Comparison of ENCODE assay signal across 19 mouse cellular contexts in the genomic region with DNA sequence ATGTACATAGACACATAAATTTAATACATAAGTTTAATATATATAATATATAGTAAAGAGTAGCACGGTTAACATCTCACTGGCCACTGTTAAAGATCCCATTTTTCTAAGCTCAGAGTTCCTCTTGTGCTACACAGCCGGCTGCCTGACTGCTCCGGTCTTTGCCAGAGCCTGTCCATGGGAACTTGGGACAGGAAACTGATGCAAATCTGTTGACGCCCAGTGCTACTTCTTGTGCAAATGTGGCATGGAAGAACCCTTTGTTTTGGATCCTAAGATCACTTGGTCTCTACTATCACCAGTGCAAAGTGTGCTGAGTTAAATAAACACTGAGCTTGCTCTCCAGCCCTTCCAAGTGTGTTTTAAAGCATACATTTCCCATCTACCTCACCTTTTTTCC. TPM values are rescaled to one million over a fixed set of nuclear protein-coding genes. Genes with fewer than 3 reads are reported as not detected.
DNase-seq lines count a peak whose midpoint lies in the region; ATAC-seq and TF ChIP-seq lines count a peak whose summit lies in the region.
"Had no signal": no experiment of that assay in that cellular context is flagged by ENCODE, and none has a peak within 500 bp of the region (broad histone marks: within the 10 kb centered on the region; RNA-seq: fewer than 3 reads in every experiment).

No protein-coding gene starts in this region.

- no peak overlapping the region for H3K4me3 ChIP-seq in heart, embryonic 12.5 days
- H3K4me3 ChIP-seq in ES-Bruce4 (ENCODE audit: low read depth, low read length), result no peak overlapping the region
- H3K4me3 ChIP-seq in limb, embryonic 10.5 days, result no peak overlapping the region
- H3K4me3 ChIP-seq: embryonic facial prominence, embryonic 12.5 days; heart, embryonic 15.5 days; intestine, embryonic 15.5 days; midbrain, embryonic 13.5 days had no signal

- H3K9me3 ChIP-seq in heart, embryonic 12.5 days (replicated peaks), result peaks cover 2% of the 10 kb centered on the region; the same call in 1 of the 2 replicates
- H3K9me3 ChIP-seq in ES-Bruce4 (replicated peaks; ENCODE audit: control insufficient read depth, insufficient read depth, low read length, poor library complexity, severe bottlenecking), result peaks cover 1% of the 10 kb centered on the region; the same call in 1 of the 2 replicates
- H3K9me3 ChIP-seq in limb, embryonic 10.5 days (replicated peaks), result no peaks in the 10 kb centered on the region
- H3K9me3 ChIP-seq: embryonic facial prominence, embryonic 12.5 days; heart, embryonic 15.5 days; intestine, embryonic 15.5 days; midbrain, embryonic 13.5 days had no signal

- no peak overlapping the region for H3K4me2 ChIP-seq in heart, embryonic 12.5 days
- H3K4me2 ChIP-seq: embryonic facial prominence, embryonic 12.5 days; heart, embryonic 15.5 days; hindbrain, embryonic 14.5 days; intestine, embryonic 15.5 days; liver, embryonic 11.5 days; midbrain, embryonic 13.5 days had no signal

- no peaks in the 10 kb centered on the region for H3K36me3 ChIP-seq in heart, embryonic 12.5 days
- H3K36me3 ChIP-seq in ES-Bruce4 (ENCODE audit: control insufficient read depth, insufficient read depth, low read length, poor library complexity, severe bottlenecking), result no peaks in the 10 kb centered on the region
- H3K36me3 ChIP-seq in limb, embryonic 10.5 days, result no peaks in the 10 kb centered on the region
- H3K36me3 ChIP-seq: embryonic facial prominence, embryonic 12.5 days; heart, embryonic 15.5 days; intestine, embryonic 15.5 days; midbrain, embryonic 13.5 days had no signal

- peak; percentile 38 to 70 for DNase-seq in heart, adult 18-20 months
- DNase-seq in heart, postnatal 36 days, result peak; percentile 5 to 18
- peak; percentile 73 for DNase-seq in lung, postnatal 10 days
- DNase-seq in adrenal gland, postnatal 25 days, result no peak
- no peak for DNase-seq in limb, embryonic 10.5 days (ENCODE audit: low spot score)
- DNase-seq: cerebellum, adult 8-10 months; layer of hippocampus, postnatal 36 days; right cerebral cortex, postnatal 25 days; thymus, postnatal 25 days had no signal

- TF ChIP-seq POLR2A in ES-Bruce4 (IDR thresholded peaks at IDR 0.05; ENCODE audit: insufficient read depth, low read length), result no peak

- no peaks in the 10 kb centered on the region for H3K4me1 ChIP-seq in heart, embryonic 12.5 days (replicated peaks)
- peaks cover 3% of the 10 kb centered on the region for H3K4me1 ChIP-seq in ES-Bruce4 (ENCODE audit: control insufficient read depth, insufficient read depth, low read length)
- H3K4me1 ChIP-seq in limb, embryonic 10.5 days, result no peaks in the 10 kb centered on the region
- H3K4me1 ChIP-seq: embryonic facial prominence, embryonic 12.5 days; heart, embryonic 15.5 days; intestine, embryonic 15.5 days had no signal

- ATAC-seq in heart, embryonic 12.5 days (ENCODE audit: insufficient number of reproducible peaks, low FRiP score), result no peak
- ATAC-seq: forebrain, embryonic 16.5 days; intestine, embryonic 15.5 days; midbrain, embryonic 13.5 days had no signal

- no peaks in the 10 kb centered on the region for H3K27me3 ChIP-seq in heart, embryonic 12.5 days (replicated peaks)
- H3K27me3 ChIP-seq in ES-Bruce4 (ENCODE audit: control insufficient read depth, insufficient read depth, low read length, poor library complexity, severe bottlenecking), result no peaks in the 10 kb centered on the region
- no peaks in the 10 kb centered on the region for H3K27me3 ChIP-seq in limb, embryonic 10.5 days (ENCODE audit: low read depth, poor library complexity, severe bottlenecking)
- H3K27me3 ChIP-seq: CH12.LX; embryonic facial prominence, embryonic 12.5 days; heart, embryonic 15.5 days; intestine, embryonic 15.5 days; midbrain, embryonic 13.5 days had no signal

- TF ChIP-seq CTCF in ES-Bruce4 (IDR thresholded peaks at IDR 0.05; ENCODE audit: low read depth, low read length), result no peak

- WGBS in heart, embryonic 12.5 days, result 62% methylated on average over 4 of the region's 4 CpGs
- WGBS in limb, embryonic 10.5 days, result 88% methylated on average over 4 of the region's 4 CpGs

- peak; percentile 92 for TF ChIP-seq EP300 in ES-Bruce4 (IDR thresholded peaks at IDR 0.05; ENCODE audit: insufficient read depth, low read depth, low read length)

- intact Hi-C loops in heart, postnatal 36 days (cut with DNase I), result no loop called here

- no peak overlapping the region for H3K27ac ChIP-seq in heart, embryonic 12.5 days (ENCODE audit: poor library complexity, severe bottlenecking)
- H3K27ac ChIP-seq in ES-Bruce4 (ENCODE audit: insufficient read depth, low read length), result peak overlapping the region; percentile 75
- no peak overlapping the region for H3K27ac ChIP-seq in limb, embryonic 10.5 days
- H3K27ac ChIP-seq: embryonic facial prominence, embryonic 12.5 days; heart, embryonic 15.5 days; hindbrain, embryonic 14.5 days; intestine, embryonic 15.5 days; midbrain, embryonic 13.5 days had no signal

- H3K9ac ChIP-seq in heart, embryonic 12.5 days, result no peak overlapping the region
- no peak overlapping the region for H3K9ac ChIP-seq in ES-Bruce4 (ENCODE audit: low read depth, poor library complexity, severe bottlenecking)
- H3K9ac ChIP-seq: embryonic facial prominence, embryonic 12.5 days; heart, embryonic 15.5 days; hindbrain, embryonic 14.5 days; intestine, embryonic 15.5 days; midbrain, embryonic 13.5 days had no signal

RNA-seq across cellular contexts. Expression of a gene that starts 29.2 kb away (rescaled TPM):
- total RNA-seq in heart, adult 18-20 months (2021), result under 1 TPM; 0.27 to 0.67 TPM
- 0.49 and 0.79 TPM in 2 replicates for polyA plus RNA-seq in heart, embryonic 12.5 days (2016; fragmentation: Nextera tagmentation; extraction: Ambion mirVana)
- 0.94 and 1.5 TPM in 2 replicates for polyA plus RNA-seq in ES-Bruce4 (2011; ENCODE audit: insufficient read depth, insufficient read length, low read depth, missing spikeins)
- under 1 TPM; 0.30 to 0.56 TPM for total RNA-seq in heart, postnatal 36 days (2021)
- total RNA-seq in adrenal gland, postnatal 25 days (2021), result 31.3 and 32.4 TPM in 2 replicates
- polyA plus RNA-seq in limb, embryonic 10.5 days (2016; fragmentation: Nextera tagmentation; extraction: Ambion mirVana), result 0.46 and 0.48 TPM in 2 replicates

Comparison
In these comparisons a context has a peak if more than half of its experiments do, and no peak if none do; other contexts are left out.
1. DNase-seq: peak in heart, adult 18-20 months (2 of 2), heart, postnatal 36 days (2 of 2) and lung, postnatal 10 days (single experiment); none in adrenal gland, postnatal 25 days (single experiment) and limb, embryonic 10.5 days (single experiment).
2. RNA of a gene that starts 29.2 kb away (total RNA-seq): 31.3 to 32.4 TPM in adrenal gland, postnatal 25 days; 0.27 to 0.67 TPM in heart, adult 18-20 months and 0.30 to 0.56 TPM in heart, postnatal 36 days; every median in the first group is over 10 times any median in the second.